Mouse (Mus musculus): Measurements from ENCODE around the gene Gli1. TPM values are rescaled to one million over a fixed set of nuclear protein-coding genes. Genes with fewer than 3 reads are reported as not detected.

The Gli1 gene
- total and polyA plus RNA-seq, 3 experiments: 0.10 to 0.42 TPM; not detected in 1

DNA sequence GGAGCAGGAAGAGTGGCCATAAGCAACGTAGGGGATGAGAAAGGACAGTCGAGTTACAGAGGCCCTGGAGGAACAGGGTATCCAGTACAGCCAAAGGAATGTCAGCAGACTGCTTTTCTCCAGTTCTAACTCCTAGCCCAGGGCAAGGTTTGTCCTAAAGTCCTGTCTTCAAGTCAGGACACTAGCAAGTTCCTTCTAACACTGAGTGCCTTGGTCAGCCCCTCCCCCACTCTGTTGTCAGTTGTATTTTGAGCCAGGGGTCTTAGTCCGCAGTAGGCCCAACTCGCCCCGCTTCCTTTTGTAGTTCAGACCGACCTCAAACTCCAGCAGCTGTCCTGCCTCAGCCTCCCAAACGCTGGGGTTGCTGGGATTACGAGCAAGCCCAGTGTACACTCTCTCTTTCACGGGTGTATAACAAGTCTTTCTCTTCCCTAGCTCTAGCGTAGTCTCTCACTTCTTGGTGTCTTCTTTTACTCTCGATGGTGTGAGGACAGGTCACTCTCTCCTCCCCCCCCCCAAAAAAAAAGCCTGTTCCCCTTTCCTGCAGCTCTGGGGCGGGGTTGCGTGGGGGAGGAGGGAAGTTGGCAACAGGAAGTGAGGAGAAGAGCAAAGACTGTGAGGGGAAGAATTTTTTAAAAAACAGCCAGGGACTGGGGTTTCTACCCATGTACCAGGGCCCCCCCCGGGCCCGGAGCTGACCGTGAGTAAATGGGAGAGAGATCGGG lies 18.5 kb downstream of the Gli1 start (continued):
- no peak for TF ChIP-seq ZKSCAN1 (IDR thresholded peaks at IDR 0.05; ENCODE audit: borderline replicate concordance, low read depth, low read length)
- TF ChIP-seq MXI1 (IDR thresholded peaks at IDR 0.05; ENCODE audit: low read depth, low read length): no peak
- no peak for TF ChIP-seq USF1 (IDR thresholded peaks at IDR 0.05; ENCODE audit: low read depth, low read length)
- TF ChIP-seq RCOR1 (conservative IDR thresholded peaks at IDR 0.05; ENCODE audit: low read depth, low read length): no peak
- peak; percentile 57 for TF ChIP-seq POLR2A (IDR thresholded peaks at IDR 0.05; ENCODE audit: low read depth, low read length)
- peak; percentile 85 for TF ChIP-seq MAZ (IDR thresholded peaks at IDR 0.05; ENCODE audit: low read depth, low read length)
- no peak for TF ChIP-seq KAT2A (IDR thresholded peaks at IDR 0.05; ENCODE audit: insufficient replicate concordance, low read length)
- TF ChIP-seq HCFC1 (IDR thresholded peaks at IDR 0.05; ENCODE audit: low read depth, low read length): peak; percentile 44; the same call in 1 of the 2 replicates
- TF ChIP-seq MYC (IDR thresholded peaks at IDR 0.05; ENCODE audit: low read depth, low read length): no peak
- no peak for TF ChIP-seq PAX5 (IDR thresholded peaks at IDR 0.05; ENCODE audit: low read length)
- TF ChIP-seq RAD21 (IDR thresholded peaks at IDR 0.05; ENCODE audit: low read depth, low read length): no peak
- no peak for TF ChIP-seq MEF2A (IDR thresholded peaks at IDR 0.05; ENCODE audit: borderline replicate concordance, low read depth, low read length)
- TF ChIP-seq ETS1 (conservative IDR thresholded peaks at IDR 0.05; ENCODE audit: low read depth, low read length): no peak

DNA sequence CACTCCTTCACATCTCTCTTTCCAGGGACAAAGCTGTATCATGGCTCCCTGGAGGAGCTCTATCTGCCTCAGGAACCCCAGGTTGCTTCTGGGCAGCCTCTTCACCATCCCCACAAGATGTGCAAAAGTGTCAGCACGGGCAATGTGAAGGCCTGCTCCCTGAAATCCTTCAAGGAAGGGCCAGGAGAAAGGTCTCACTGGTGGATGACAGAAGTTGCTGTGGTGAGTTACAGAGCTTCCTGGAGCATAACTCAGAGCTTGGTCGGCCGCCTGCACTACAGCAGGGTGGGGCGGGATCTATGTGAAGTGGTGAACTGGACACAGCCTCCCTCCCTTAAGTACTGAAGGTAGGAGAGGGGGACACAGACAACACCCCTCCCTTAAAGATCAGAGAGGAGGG lies 19.1 kb downstream of the Gli1 start:
- H3K9ac ChIP-seq (ENCODE audit: insufficient read depth, low read depth): peak overlapping the region; percentile 87; the same call in 1 of the 2 replicates
- H3K79me2 ChIP-seq (replicated peaks; ENCODE audit: control insufficient read depth, extremely low read depth, insufficient read depth, poor library complexity, severe bottlenecking): no peaks in the 10 kb centered on the region
- DNase-seq (ENCODE audit: extremely low read depth): no peak
- in situ Hi-C loops (cut with MboI; ENCODE audit: low pct_ligation_motif_present, low pct_unique_long_range_greater_than_20kb, low sequenced_read_pairs) (no loop called here), dilution Hi-C loops (cut with MboI; ENCODE audit: extremely low pct_ligation_motif_present, extremely low pct_unique_long_range_greater_than_20kb, low sequenced_read_pairs) (no loop called here)
- 0 out of 2 replicates have a peak overlapping the region, but pooled peaks have one; percentile 97 for H3K4me2 ChIP-seq (ENCODE audit: insufficient read depth, low read depth, poor library complexity, severe bottlenecking)
- peaks cover 18 to 24% of the 10 kb centered on the region in 2 experiments for H3K36me3 ChIP-seq (replicated peaks in 1 of 2; ENCODE audit: control insufficient read depth in 1 of 2, insufficient read depth in 1 of 2, low read length in 1 of 2)
- no peaks in the 10 kb centered on the region for H3K27me3 ChIP-seq (replicated peaks)
- no peaks in the 10 kb centered on the region for H3K9me3 ChIP-seq (replicated peaks; ENCODE audit: low read length)
- no peak overlapping the region for H3K27ac ChIP-seq (ENCODE audit: insufficient read depth, low read depth)
- peak overlapping the region in 2 of 3 experiments; percentile 58 to 75 for H3K4me3 ChIP-seq (replicated peaks in 1 of 3; ENCODE audit: low read depth in 2 of 3, low read length in 2 of 3, poor library complexity in 1 of 3)
- H3K4me1 ChIP-seq (ENCODE audit: control insufficient read depth in 1 of 2, insufficient read depth in 2 of 2): peaks cover 5 to 36% of the 10 kb centered on the region in 2 experiments
- TF ChIP-seq MYC (IDR thresholded peaks at IDR 0.05; ENCODE audit: low read depth, low read length): no peak
- no peak for TF ChIP-seq ZKSCAN1 (IDR thresholded peaks at IDR 0.05; ENCODE audit: borderline replicate concordance, low read depth, low read length)
- no peak for TF ChIP-seq JUN (IDR thresholded peaks at IDR 0.05; ENCODE audit: insufficient read depth, low read depth, low read length)
- TF ChIP-seq NRF1 (IDR thresholded peaks at IDR 0.05; ENCODE audit: low read depth, low read length): no peak
- no peak for TF ChIP-seq TBP (conservative IDR thresholded peaks at IDR 0.05; ENCODE audit: low read depth, low read length)
- no peak for TF ChIP-seq UBTF (IDR thresholded peaks at IDR 0.05; ENCODE audit: low read depth, low read length)
- TF ChIP-seq RAD21 (IDR thresholded peaks at IDR 0.05; ENCODE audit: low read depth, low read length): no peak
- no peak for TF ChIP-seq GABPA (IDR thresholded peaks at IDR 0.05; ENCODE audit: insufficient replicate concordance, low read depth, low read length)
- TF ChIP-seq JUND (conservative IDR thresholded peaks at IDR 0.05; ENCODE audit: low read depth, low read length): no peak
- TF ChIP-seq ETS1 (conservative IDR thresholded peaks at IDR 0.05; ENCODE audit: low read depth, low read length): no peak
- TF ChIP-seq MEF2A (IDR thresholded peaks at IDR 0.05; ENCODE audit: borderline replicate concordance, low read depth, low read length): no peak
- TF ChIP-seq HCFC1 (IDR thresholded peaks at IDR 0.05; ENCODE audit: low read depth, low read length): no peak
- TF ChIP-seq KAT2A (IDR thresholded peaks at IDR 0.05; ENCODE audit: insufficient replicate concordance, low read length): no peak
- no peak for TF ChIP-seq BHLHE40 (IDR thresholded peaks at IDR 0.05; ENCODE audit: low read depth, low read length)
